8 mouse cellular contexts compared by ENCODE assay signal in genomic region chr8:111745591-111746418, GRCm38 (mm10). TPM values are rescaled to one million over a fixed set of nuclear protein-coding genes. Genes with fewer than 3 reads are reported as not detected.
DNase-seq lines count a peak whose midpoint lies in the region; ATAC-seq lines count a peak whose summit lies in the region.

No protein-coding gene starts in this region.

- 3% methylated on average over 23 of the region's 23 CpGs for WGBS in intestine, embryonic 14.5 days
- 5% methylated on average over 23 of the region's 23 CpGs for WGBS in limb, embryonic 11.5 days
- 5% methylated on average over 23 of the region's 23 CpGs for WGBS in midbrain, embryonic 11.5 days

- H3K9ac ChIP-seq in intestine, embryonic 14.5 days (ENCODE audit: low read length): 0 out of 2 replicates have a peak overlapping the region, but pooled peaks have one; percentile 7
- peak overlapping the region; percentile 31; the same call in 1 of the 2 replicates for H3K9ac ChIP-seq in limb, embryonic 11.5 days (ENCODE audit: low read length)
- H3K9ac ChIP-seq in midbrain, embryonic 11.5 days (ENCODE audit: low read length): peak overlapping the region; percentile 45; the same call in 1 of the 2 replicates

- H3K36me3 ChIP-seq in intestine, embryonic 14.5 days (ENCODE audit: control insufficient read depth, insufficient read depth, low read length): no peaks in the 10 kb centered on the region
- H3K36me3 ChIP-seq in limb, embryonic 11.5 days (ENCODE audit: control insufficient read depth, insufficient read depth, low read length): no peaks in the 10 kb centered on the region
- H3K36me3 ChIP-seq in midbrain, embryonic 11.5 days (ENCODE audit: control insufficient read depth, insufficient read depth, low read length): no peaks in the 10 kb centered on the region

- peaks cover 49% of the 10 kb centered on the region for H3K4me1 ChIP-seq in intestine, embryonic 14.5 days (replicated peaks; ENCODE audit: control insufficient read depth, insufficient read depth, low read length)
- H3K4me1 ChIP-seq in limb, embryonic 11.5 days (ENCODE audit: control insufficient read depth, insufficient read depth, low read length): peaks cover 30% of the 10 kb centered on the region
- H3K4me1 ChIP-seq in midbrain, embryonic 11.5 days (ENCODE audit: control insufficient read depth, insufficient read depth, low read length): peaks cover 36% of the 10 kb centered on the region

- H3K4me2 ChIP-seq in intestine, embryonic 14.5 days (ENCODE audit: low read length): peak overlapping the region; percentile 51
- H3K4me2 ChIP-seq in limb, embryonic 11.5 days (ENCODE audit: low read depth, severe bottlenecking): peak overlapping the region; percentile 37
- peak overlapping the region; percentile 41 for H3K4me2 ChIP-seq in midbrain, embryonic 11.5 days

- H3K27ac ChIP-seq in intestine, embryonic 14.5 days (ENCODE audit: low read depth): peak overlapping the region; percentile 90
- no peak overlapping the region for H3K27ac ChIP-seq in limb, embryonic 11.5 days (replicated peaks; ENCODE audit: low read depth, low read length)
- no peak overlapping the region for H3K27ac ChIP-seq in midbrain, embryonic 11.5 days (ENCODE audit: low read depth, low read length)

- peak; percentile 31 to 60 for DNase-seq in spleen, postnatal 4 days (ENCODE audit: low spot score in 2 of 2)
- no peak for DNase-seq in spleen, adult 12 weeks (ENCODE audit: low spot score)
- DNase-seq in cerebellum, postnatal 25 days: peak; percentile 61 to 80
- peak; percentile 72 for DNase-seq in gastrocnemius, postnatal 10 days
- DNase-seq in intestine, embryonic 14.5 days (ENCODE audit: low spot score): peak; percentile 84
- peak; percentile 75 for DNase-seq in limb, embryonic 11.5 days (ENCODE audit: low spot score)
- DNase-seq in midbrain, embryonic 11.5 days (ENCODE audit: low spot score, missing footprints): peak; percentile 92
- DNase-seq in thymus, postnatal 4 days: peak; percentile 51

- peak; percentile 47 for ATAC-seq in intestine, embryonic 14.5 days (replicated peaks; ENCODE audit: low FRiP score, low TSS enrichment, low read depth)
- 0 out of 2 replicates have a peak, but pooled peaks have one; percentile 19 for ATAC-seq in limb, embryonic 11.5 days (ENCODE audit: insufficient number of reproducible peaks, low FRiP score, low TSS enrichment, low read depth)
- ATAC-seq in midbrain, embryonic 11.5 days (ENCODE audit: low FRiP score): peak; percentile 22; the same call in 1 of the 2 replicates

- H3K4me3 ChIP-seq in intestine, embryonic 14.5 days (ENCODE audit: low read depth, low read length): peak overlapping the region; percentile 16
- H3K4me3 ChIP-seq in limb, embryonic 11.5 days (ENCODE audit: low read depth, low read length): peak overlapping the region; percentile 12; the same call in 1 of the 2 replicates
- peak overlapping the region; percentile 14 for H3K4me3 ChIP-seq in midbrain, embryonic 11.5 days (ENCODE audit: low read depth, low read length)

- no peaks in the 10 kb centered on the region for H3K9me3 ChIP-seq in intestine, embryonic 14.5 days (ENCODE audit: control insufficient read depth, low read length)
- H3K9me3 ChIP-seq in limb, embryonic 11.5 days (ENCODE audit: control insufficient read depth, low read length): no peaks in the 10 kb centered on the region
- no peaks in the 10 kb centered on the region for H3K9me3 ChIP-seq in midbrain, embryonic 11.5 days (ENCODE audit: control insufficient read depth, low read length)

- H3K27me3 ChIP-seq in intestine, embryonic 14.5 days (replicated peaks; ENCODE audit: control insufficient read depth, insufficient read depth, low read length): no peaks in the 10 kb centered on the region
- H3K27me3 ChIP-seq in limb, embryonic 11.5 days (ENCODE audit: control insufficient read depth, insufficient read depth, low read length): no peaks in the 10 kb centered on the region
- no peaks in the 10 kb centered on the region for H3K27me3 ChIP-seq in midbrain, embryonic 11.5 days (ENCODE audit: control insufficient read depth, insufficient read depth, low read length)

RNA-seq across cellular contexts. Expression of gene Bcar1, which starts 2.2 kb away (rescaled TPM):
- 10 to 100 TPM; 22.3 to 27.1 TPM for total RNA-seq in gastrocnemius, postnatal 10 days (2021)
- polyA plus RNA-seq in intestine, embryonic 14.5 days (2014; fragmentation: Nextera tagmentation; extraction: Ambion mirVana): 50.2 and 54.2 TPM in 2 replicates
- polyA plus RNA-seq in limb, embryonic 11.5 days (2014; fragmentation: Nextera tagmentation; extraction: Ambion mirVana): 40.4 and 47.9 TPM in 2 replicates
- polyA plus RNA-seq in midbrain, embryonic 11.5 days (2014; fragmentation: Nextera tagmentation; extraction: Ambion mirVana): 36.2 and 42.1 TPM in 2 replicates

RNA-seq across cellular contexts. Expression of gene Ctrb1, which starts 55.0 kb away (rescaled TPM):
- not detected for total RNA-seq in gastrocnemius, postnatal 10 days (2021)
- polyA plus RNA-seq in intestine, embryonic 14.5 days (2014; fragmentation: Nextera tagmentation; extraction: Ambion mirVana): 387 TPM in 1 of 2 replicates, not detected in the other
- polyA plus RNA-seq in limb, embryonic 11.5 days (2014; fragmentation: Nextera tagmentation; extraction: Ambion mirVana): not detected in 2 replicates
- polyA plus RNA-seq in midbrain, embryonic 11.5 days (2014; fragmentation: Nextera tagmentation; extraction: Ambion mirVana): not detected in 2 replicates
